Mouse (Mus musculus): ENCODE results near the gene Plcb3.

Plcb3 gene

DNA sequence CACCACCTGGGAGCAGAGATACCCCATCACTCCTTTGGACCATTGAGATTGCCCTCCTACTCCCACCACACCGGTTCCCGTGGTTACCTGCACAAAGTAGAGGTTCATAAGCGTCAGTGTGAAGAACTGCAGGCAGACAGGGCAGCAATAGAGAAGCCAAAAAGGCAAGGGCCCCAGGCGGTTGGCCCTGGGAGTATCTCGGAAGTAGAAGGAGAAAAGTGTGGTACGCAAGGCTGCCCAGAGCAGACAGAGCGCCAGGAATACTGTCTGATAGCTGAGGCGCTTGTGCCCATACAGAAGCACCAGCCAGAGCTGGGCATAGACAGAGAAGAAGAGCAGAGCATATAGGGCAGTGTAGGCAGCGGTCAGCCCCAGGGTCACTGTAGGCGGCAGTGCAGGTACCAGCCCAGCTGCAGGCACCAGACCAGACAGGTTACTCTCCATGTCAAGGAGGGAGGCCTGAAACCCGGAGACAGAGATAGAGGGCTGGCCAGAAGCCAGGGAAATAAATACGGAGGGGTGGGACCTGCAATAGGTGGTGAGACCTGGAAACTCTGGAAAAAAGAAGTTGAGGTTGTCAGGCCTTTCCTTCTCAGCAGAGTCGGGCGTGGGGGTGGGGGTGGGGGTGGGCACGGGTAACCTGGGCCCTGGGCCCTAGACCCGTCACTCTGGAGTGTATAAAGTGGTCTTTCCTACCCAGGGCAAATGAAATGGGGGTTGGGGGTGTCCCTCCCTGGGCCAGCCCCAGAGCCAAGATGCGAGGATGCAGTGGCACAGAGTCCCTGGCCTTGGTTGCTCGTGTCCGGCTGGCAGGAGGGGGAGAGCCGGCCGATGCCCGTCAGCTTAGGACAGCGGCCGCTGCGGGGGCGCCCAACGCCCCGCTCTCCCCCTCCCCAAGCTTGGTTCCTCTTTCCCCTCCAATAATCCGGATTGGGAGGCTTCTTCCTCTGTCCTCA lies 35.6 kb downstream of the Plcb3 start:
- in situ Hi-C loops (cut with MboI, MseI), result no loop called here

DNA sequence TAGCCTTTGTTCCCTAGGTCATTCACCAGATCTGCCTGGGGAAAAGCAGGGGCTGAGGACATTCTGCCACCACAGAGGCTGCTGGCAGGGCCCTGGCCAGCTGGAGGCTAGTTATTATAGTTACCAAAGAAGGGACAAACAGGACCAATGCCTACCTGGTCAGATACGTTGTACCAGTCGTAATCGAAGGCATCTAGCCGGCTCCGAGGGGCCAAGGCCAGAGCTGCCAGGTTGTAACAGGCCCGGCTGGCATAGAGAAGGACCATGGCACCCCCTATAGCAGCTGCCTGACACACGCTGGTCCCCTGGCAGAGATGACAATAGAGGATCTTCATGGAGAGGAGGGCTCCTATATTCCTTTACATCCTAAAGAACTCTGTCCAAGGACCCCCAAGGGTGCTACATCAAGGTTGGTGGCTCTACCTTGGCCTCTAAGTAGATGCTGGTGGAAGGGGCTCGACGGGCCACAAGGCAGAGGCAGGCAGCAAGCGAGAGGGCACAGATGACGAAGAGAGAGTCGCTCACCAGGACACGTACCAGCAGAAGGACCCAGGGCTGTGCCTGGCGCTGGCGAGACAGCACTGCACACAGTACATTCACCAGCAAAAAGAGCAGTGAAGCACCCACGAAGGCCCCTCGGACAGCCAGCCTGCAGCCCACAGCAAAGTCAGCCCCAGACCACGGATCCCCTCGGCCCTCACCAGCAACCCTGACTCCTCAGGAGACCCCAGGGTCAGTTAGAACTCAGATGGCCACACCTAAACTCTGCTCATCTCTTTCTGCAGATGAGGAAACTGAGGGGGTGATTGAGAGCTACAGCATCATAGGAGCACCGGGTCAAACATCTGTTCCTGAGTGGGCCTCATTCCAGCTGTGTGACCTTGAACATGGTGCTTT lies 36.9 kb downstream of the Plcb3 start:
- in situ Hi-C loops (cut with MboI, MseI), result loop anchor here (5.0 kb wide), 1 partner anchor 78 kb away; the partner anchor contains the start of gene Fermt3

DNA sequence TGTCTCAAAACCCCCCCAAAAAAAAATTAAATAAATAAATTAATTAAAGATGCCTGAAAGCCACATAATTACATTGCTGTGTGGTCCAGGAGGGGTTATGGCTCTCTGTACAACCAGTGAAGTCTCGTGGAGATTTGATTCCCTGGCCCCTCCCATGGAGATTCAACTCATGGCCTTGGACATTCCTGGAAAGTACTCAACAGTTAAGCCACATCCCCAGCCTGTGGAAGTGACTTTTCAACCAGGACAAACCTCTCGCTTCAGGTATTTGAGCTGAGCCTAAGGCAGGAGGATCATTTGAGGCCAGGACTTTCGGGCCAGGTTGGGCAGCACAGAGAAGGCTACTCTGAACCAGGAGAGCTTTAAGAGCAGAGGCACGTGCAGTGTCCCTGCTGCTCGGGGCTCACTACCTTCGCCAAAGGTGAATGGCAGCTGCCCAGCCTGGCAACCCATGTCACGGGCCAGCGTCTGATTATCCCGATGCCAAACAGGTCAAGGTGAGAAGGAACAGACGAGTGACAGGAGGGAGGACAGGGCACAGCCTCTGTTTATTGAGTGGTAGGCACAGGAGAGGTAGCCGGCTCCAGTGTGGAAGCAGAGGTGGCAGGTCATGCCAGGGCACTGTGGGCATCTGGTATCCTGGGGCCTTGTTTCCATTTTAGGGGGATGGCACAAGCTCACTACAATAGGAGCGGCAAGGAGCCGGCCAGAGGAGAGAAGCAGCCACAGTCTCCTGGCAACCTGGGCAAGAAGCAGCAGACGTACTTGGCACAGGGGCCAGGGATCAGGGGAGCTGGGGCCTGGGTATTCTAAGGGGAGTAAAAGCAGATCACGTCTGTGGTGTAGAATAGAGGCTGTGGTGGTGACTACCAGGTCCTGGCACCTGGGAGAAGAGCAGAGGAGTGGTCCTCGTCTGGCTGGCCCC lies 38.5 kb downstream of the Plcb3 start:
- in situ Hi-C loops (cut with MboI, MseI), result loop anchor here (5.0 kb wide), 1 partner anchor 79 kb away; the partner anchor contains the start of gene Fermt3

DNA sequence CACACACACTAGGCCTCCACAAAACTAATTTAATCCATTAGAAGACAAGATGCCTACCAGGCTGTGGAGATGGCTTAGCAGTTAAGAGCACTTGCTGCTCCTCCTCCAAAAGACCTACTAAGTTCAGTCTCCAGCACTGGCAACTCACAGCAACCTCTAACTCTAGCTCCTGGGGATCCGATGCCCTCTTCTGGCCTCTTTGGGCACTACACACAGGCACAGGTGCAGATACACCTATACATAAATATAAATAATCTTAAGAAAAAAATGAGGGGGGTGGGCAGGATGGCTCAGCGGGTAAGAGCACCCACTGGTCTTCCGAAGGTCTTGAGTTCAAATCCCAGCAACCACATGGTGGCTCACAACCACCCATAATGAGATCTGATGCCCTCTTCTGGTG lies 40.0 kb downstream of the Plcb3 start:
- in situ Hi-C loops (cut with MboI, MseI), result loop anchor here (5.0 kb wide), 1 partner anchor 81 kb away; the partner anchor contains the start of gene Fermt3

DNA sequence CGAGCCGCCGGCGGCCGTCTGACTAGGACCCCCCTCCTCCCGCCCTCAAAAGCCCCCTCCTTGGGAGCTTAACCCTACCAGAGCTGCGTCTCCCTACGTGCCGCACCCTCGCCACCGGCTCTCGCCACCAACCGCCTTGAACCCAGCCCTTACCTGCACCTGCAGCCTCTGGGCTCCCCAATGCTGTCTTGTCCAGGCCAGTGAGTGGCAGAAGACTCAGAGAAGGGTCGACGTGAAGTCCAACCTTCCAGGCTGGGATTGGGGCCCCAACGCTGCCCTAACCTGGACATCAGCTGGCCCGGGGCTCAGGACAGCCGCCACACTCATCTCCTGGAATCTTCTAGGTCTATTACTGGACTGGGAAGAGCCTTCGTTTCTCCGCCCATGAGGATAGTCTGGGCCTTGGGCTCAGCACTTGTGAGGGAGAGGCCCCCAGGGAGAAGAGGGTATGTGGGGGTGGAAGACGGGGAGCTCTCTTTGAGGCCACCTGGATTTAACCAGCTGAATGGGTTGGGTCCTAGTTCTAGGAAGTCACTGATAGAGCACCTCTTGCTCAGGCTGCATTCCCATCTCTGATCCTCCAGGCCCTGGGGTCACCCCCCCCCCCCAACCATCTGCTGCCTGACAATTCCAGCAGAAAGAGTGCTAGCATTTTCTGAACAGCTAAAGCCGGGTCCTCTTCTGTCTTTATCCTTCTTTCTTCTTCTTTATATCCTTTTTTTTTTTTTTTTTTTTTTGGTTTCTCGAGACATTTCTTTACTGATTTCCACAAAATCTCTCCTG lies 41.9 kb downstream of the Plcb3 start, which contains the start of gene Kcnk4:
Kcnk4 (minus strand) TSS at position 321 of the 783 bp plus-strand sequence.
- in situ Hi-C loops (cut with MboI, MseI), result no loop called here

DNA sequence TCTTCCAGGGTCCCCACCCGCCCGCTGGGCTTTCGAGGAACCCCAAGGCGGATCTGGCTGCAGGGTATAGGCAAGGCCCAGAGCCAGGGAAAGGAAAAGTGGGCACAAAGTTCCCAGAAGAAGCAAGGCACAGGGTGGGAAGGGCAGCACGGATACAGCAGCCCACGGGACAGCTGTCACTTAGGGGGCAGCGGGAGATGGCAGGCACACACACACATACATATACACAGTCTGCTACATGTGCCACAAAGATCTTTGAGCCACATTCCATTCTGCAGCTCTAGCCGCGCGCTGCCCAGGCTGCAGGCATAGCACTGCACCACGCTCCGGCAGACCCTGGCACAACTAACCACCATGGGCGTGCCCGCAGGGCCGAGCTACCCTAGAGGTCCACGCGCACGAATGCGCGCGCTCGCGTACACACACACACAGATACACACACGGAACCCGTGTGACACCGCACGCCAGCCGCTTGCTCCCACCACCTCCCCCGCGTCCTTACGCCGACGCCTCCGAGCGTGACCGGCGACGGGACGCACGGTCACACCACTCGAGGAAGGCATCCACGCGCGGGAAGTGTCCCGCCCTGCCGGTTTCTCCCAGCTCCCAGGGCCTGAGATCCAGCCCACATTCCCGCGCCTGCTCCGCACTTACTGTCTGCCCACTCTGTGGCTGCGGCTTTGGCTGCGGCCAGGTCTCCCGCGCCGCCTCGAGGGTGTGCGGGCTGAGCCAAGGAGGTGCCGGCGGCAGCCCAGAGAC lies 42.7 kb downstream of the Plcb3 start:
- in situ Hi-C loops (cut with MboI, MseI), result no loop called here

DNA sequence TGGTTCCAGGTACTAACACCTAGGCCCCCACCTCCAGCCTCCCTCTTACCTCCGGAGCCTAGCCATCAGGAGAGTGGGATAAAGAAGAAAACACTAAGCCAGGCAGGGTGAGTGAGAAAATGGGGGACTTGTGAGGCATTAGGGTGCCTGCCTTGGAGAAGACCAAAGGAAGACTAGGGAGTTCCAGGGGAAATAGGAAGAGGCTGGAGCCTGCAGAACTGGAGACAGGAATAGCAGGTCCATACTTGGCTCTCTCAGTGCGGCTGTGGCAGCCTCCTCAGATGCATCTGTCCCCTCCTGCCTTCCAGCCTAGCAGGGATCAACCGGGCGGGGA lies 43.2 kb downstream of the Plcb3 start:
- in situ Hi-C loops (cut with MboI, MseI), result no loop called here

DNA sequence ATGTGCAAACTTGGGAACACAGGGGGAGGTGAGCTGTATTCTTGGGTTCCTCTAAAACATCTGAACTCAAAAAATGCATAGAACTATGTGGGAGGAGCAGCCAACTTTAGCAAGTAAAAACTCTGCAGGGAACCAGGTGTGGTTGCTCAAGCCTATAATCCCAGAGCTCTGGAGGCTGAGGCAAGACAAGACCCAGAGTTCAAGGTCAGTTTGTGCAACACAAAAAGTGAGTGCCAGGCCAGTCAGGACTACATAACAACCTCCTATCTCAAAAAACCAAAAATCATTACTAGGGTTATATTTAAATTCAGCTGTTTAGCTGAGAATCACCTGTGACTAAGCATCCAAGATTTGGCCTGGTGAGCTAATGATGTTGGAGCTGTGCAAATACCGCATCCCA lies 44.3 kb downstream of the Plcb3 start:
- in situ Hi-C loops (cut with MboI, MseI), result no loop called here

DNA sequence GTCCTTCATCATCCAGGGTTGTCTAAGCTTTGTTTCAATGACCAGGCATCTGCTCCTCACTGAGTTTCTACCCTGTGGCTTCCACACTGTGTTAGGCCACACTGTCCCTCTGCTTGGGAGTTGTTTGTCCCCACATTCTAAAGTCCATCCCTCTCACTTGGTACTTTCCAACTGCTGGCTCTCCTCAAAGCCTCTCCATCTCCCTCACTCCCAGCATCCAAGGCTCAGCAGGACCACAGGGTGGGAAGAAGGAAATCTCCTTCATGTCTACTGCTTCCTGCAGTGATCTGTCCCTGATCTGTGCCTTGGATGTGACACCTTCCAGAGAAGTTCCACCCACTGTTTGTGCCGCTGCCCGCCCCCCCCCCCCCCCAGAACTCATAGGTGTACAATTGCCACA lies 45.3 kb downstream of the Plcb3 start:
- in situ Hi-C loops (cut with MboI, MseI), result no loop called here

DNA sequence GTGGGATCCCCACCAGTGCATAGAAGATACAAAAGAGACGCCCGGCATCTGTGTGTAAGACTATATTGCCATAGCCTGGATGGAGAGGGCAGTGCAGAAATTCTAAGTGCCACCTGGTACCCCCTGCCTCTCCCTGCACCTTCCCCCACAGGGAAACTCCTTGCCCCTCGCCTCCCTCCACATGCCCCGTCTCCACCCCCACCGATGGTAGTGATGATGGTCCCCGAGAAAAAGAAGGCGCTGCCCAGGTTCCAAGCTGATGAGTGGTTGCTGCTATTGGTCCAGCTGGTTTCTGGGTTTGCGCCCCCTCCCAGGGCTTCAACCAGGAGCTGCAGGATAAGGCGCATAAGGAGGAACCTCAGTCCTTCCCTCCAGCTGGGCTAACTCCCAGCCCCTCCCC lies 48.2 kb downstream of the Plcb3 start:
- in situ Hi-C loops (cut with MboI, MseI), result no loop called here

DNA sequence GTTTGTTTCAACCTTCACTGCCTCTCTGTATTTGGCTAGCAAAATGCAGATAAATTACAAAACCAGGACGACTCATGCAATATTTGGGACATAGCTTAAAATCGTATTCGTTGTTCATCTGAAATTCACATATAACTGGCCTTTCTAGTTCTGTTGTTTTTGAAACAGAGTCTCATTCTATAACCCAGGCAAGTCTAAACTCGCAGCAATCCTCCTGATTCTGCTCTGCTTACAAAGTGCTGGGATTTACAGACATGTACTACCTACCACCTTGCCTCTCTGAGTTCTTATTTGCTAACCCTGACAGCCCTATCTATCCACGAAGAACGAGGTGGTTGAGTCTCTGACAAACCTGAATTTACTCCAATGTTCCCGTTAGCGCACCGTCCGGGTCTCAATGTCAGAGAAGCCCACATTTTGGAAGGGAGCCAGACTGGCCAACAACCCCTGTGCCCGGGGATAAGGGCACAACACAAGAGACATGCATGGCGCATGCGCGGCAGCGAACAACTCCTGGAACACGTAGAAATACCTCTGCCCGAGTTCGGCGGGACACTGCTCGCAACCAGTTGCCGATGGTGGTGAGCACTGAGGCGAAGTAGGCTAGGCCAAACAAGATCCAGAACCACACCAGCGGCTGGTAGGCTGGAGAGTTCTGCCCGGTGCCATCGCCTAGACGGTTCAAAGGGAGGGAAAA lies 49.6 kb downstream of the Plcb3 start:
- in situ Hi-C loops (cut with MboI, MseI), result no loop called here

DNA sequence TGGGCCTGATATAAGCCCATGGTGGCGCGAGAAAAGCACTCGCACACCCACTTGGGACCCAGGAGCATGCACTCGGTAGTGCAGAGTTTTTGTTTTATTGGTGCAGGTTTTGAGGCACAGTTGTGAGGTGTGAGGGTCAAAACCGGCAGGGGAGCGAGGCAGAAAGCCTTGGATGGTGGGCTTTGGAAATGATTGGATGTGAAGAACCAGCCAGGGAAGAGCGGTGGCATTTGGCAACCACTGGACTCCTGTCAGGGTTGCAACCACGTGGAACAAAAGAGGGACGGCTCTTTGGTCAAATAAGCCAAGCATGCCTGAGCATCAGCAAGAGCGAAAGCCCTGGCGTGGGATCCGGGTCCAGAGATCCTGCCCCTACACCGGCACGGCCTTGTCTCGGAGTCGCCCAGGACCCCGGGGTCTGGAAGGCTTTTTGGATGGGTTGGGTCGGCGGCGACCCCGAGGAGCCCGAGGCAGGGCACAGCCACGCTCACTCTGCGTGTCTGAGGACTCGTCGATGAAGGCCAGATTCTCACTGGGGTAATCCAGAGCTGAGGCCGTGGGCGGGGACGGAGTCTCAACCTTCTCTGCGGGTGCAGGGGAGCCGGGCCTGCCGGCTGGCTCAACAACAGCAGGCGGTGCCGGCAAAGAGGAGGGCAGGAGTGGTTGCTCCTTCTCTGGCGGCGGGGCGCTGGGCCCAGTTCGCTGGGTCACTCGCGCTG lies 50.5 kb downstream of the Plcb3 start:
- in situ Hi-C loops (cut with MboI, MseI), result no loop called here

DNA sequence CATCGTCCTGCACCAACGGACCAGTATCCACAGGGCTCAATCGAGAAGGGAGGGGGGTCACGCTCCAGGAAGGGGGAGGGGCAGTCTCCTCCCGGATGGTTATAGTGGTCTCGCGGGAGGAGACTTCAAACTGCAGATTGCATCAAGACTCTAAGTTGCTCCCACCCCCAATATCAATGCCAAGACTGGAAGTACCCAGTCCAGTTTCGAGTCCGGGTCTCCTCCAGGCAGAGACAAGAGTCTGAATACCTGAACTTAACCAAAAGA lies 51.0 kb downstream of the Plcb3 start, which contains the start of gene Catsperz:
Catsperz (minus strand) TSS at position 74 of the 267 bp plus-strand sequence.
- in situ Hi-C loops (cut with MboI, MseI), result no loop called here

DNA sequence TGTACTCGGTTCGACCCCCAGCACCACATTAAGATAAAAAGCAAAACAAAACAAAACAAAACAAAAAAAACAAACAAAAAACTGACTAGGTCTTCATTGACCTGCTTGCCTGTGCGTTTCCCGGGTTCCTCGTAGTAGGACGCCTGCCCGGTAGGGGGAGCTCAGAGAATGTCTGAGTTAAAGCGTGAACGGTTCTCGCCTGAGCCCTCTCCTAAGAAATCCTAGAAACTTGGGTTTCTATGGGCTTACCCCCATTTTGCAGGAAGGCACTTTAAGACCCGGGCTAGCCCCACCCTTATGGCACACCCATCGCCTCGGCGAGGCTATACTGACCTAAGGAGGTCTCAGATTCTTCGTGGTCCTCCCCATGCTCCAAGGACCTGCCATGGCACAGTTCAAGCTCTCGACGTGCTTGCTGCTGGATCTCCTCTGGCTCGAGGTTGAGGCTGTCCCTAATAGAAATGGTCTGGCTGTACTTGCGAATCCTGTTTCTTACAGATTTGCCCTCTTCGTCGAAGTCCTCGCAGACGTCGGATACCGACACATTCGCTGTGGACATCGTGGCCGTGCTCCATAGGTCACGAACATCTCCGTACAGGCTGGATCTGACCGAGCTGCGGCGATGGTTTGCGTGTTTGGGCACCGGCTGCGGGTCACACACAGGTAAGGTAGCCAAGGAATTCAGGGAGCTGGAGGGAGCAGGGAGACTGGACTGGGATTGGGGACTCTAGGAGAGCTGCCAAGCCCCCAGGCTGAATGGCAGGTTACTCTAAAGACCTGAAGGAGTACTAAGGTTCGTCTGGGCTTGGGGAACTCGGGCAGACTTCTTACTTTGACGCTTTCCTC lies 51.6 kb downstream of the Plcb3 start:
- in situ Hi-C loops (cut with MboI, MseI), result no loop called here

DNA sequence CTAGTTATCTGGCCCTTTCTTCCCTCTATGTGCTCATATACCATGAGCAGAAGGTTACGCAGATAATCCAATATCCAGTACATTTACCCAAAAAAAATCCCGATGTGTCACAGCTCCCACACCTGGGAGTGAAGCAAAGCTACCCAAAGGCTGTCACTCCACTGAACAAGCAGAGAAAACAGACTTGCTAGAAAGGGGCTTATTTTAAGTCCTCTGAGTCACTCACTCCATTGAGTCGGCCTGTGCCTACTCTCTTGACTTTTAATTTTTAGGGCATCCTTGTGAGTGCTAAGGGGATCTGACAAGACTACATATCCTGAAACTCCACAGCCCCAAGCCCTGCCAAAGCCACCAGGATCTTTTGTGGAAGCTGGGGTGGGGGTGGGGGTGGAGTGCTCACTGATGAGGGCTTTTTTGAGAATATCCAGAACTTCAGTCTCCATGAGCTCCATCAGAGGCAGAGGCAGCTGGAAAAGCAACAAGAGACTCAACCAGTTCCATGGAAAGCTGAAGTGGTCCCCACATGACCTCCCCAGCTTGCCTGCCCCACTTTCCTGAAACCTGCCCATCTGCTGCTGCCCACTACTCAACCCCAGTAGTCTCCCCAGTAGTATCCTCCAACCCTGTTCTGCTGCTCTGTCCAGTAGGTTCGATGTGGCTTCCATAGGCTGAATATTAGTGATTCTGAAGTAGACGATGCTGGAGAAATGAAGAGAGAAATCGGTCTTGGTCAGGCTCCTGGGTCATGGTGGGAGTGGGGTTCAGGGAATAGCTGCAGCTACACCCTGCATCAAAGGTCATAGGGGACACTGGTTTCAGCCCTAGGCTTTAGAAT lies 53.2 kb downstream of the Plcb3 start:
- in situ Hi-C loops (cut with MboI, MseI), result no loop called here

DNA sequence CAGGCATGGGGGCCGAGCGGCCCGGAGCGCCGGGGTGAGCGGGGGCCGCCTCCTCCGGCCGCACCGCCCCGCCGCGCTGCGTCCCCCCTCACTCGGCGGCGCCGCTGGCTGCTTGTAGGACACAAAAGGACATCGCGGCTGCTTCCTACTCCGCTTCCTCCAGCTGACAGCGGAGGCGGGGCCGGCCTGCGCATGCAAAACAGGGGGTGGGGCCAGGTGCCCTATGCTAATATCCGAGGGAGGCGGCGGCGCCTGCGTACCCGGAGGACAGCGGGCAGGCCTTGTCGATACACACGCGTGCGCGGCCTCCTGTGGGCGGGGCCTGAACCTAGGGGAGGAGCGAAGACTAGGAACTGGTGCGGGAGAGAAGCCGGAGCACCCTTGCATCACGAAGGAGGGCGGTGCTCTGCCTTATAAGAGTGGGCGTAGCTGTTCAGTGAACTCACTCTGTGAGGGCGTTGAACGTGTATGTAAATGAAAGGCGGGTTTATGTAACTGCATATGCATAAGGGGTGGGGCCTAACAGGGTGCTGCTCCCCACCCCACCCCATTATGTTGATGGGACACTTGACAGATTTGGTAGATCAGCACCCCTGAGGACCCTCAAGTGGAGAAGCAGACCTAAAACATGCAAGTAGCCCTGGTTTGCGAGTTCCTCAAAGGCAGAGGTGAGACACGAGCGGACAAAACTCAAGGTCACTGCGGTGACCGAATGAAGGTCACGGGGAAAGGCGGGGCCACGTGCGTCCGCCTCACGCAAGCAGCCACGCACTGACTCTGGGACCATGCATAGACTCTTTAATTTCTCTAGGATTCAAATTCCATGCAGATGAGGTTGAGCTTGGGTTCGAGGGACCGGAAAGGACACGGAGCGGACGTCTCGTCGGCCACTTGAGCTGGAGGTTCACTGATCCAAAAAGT lies 54.4 kb downstream of the Plcb3 start, which contains the start of gene Esrra:
Esrra (minus strand) TSS at position 167 of the 921 bp plus-strand sequence.
- in situ Hi-C loops (cut with MboI, MseI), result no loop called here

Data from regulatory T cell (primary cell).